Mouse (Mus musculus) layer of hippocampus, postnatal 10 days (tissue): ENCODE measurements at regions not wholly inside any gene's neighbourhood (a gene's known extent, or its start where the extent isn't known, plus 50 kb on each side); places are given as distances from the start of the nearest gene placed in this dataset.

Experiments used
- DNase-seq, 2 experiments: peaks; one replicate each; pipeline ENCODE4 v3.0.0; 2021; ENCODE audit warnings: low spot score in 2 of 2

GRCm38 (mm10) chr2:45757176-45757575 lies 640.0 kb upstream of the Zeb2 start:
- DNase-seq: no peak

GRCm38 (mm10) chr2:45756395-45756794 lies 639.2 kb upstream of the Zeb2 start:
- DNase-seq: no peak

- no peak for DNase-seq
Measured at GRCm38 (mm10) chr2:45751746-45752145, 634.6 kb upstream of the Zeb2 start.

- DNase-seq: no peak
Measured at GRCm38 (mm10) chr2:45749379-45749778, 632.2 kb upstream of the Zeb2 start.

GRCm38 (mm10) chr2:45747263-45748236 lies 630.4 kb upstream of the Zeb2 start:
- DNase-seq: no peak

- no peak for DNase-seq
Measured at GRCm38 (mm10) chr2:45746606-45747005, 629.4 kb upstream of the Zeb2 start.

- no peak for DNase-seq
Measured at GRCm38 (mm10) chr2:45736278-45736677, 619.1 kb upstream of the Zeb2 start.

- no peak for DNase-seq
Measured at GRCm38 (mm10) chr2:45713997-45714396, 596.8 kb upstream of the Zeb2 start.

GRCm38 (mm10) chr2:45707026-45707425 lies 589.8 kb upstream of the Zeb2 start:
- no peak for DNase-seq

- DNase-seq: no peak
Measured at GRCm38 (mm10) chr2:45702511-45702910, 585.3 kb upstream of the Zeb2 start.

- no peak for DNase-seq
Measured at GRCm38 (mm10) chr2:45700578-45700977, 583.4 kb upstream of the Zeb2 start.

GRCm38 (mm10) chr2:45693291-45694020 lies 576.3 kb upstream of the Zeb2 start:
- DNase-seq: no peak

- no peak for DNase-seq
Measured at GRCm38 (mm10) chr2:45692819-45693218, 575.6 kb upstream of the Zeb2 start.

- DNase-seq: no peak
Measured at GRCm38 (mm10) chr2:45688996-45689395, 571.8 kb upstream of the Zeb2 start.

- no peak for DNase-seq
Measured at GRCm38 (mm10) chr2:45681251-45681650, 564.1 kb upstream of the Zeb2 start.

- DNase-seq: peak in 1 of 2 experiments; percentile 12
Measured at GRCm38 (mm10) chr2:45679101-45679895, 562.1 kb upstream of the Zeb2 start.

GRCm38 (mm10) chr2:45678685-45679084 lies 561.5 kb upstream of the Zeb2 start:
- peak in 1 of 2 experiments; percentile 12 for DNase-seq

GRCm38 (mm10) chr2:45675776-45676175 lies 558.6 kb upstream of the Zeb2 start:
- DNase-seq: no peak

- DNase-seq: no peak
Measured at GRCm38 (mm10) chr2:45656011-45656410, 538.8 kb upstream of the Zeb2 start.

GRCm38 (mm10) chr2:45654693-45655092 lies 537.5 kb upstream of the Zeb2 start:
- DNase-seq: no peak

GRCm38 (mm10) chr2:45652977-45653376 lies 535.8 kb upstream of the Zeb2 start:
- no peak for DNase-seq
